Mouse (Mus musculus) liver, embryonic 13.5 days (tissue): Measurements from ENCODE around the gene Gm6614. TPM values are rescaled to one million over a fixed set of nuclear protein-coding genes. Genes with fewer than 3 reads are reported as not detected.

Experiments
- ATAC-seq: fragments of 200-750 bp; cut with Nextera tagmentation; 2 replicates; pipeline ENCODE4 v1.8.0; 2017; ENCODE audit warnings: low read depth, mild to moderate bottlenecking, moderate number of reproducible peaks, moderate library complexity
- DNase-seq: peaks from one replicate; pipeline ENCODE4 v3.0.0; 2022
- H3K27ac ChIP-seq: fragments of 300-500 bp; sonication (generic); 2 replicates; pipeline ENCODE4 v1.5.1; 2015; ENCODE audit warnings: moderate library complexity, mild to moderate bottlenecking, inconsistent platforms
- H3K27me3 ChIP-seq: fragments of 300-500 bp; sonication (generic); 2 replicates; pipeline ENCODE4 v1.6.1; 2015; ENCODE audit warnings: mild to moderate bottlenecking, inconsistent platforms
- H3K36me3 ChIP-seq: fragments of 300-500 bp; sonication (generic); 2 replicates; pipeline ENCODE4 v1.6.1; 2015; ENCODE audit warnings: mild to moderate bottlenecking, inconsistent platforms
- H3K4me1 ChIP-seq: fragments of 300-500 bp; sonication (generic); replicated peaks from 2 replicates; pipeline ENCODE4 v1.6.1; 2015; ENCODE audit warnings: inconsistent platforms
- H3K4me2 ChIP-seq: fragments of 300-500 bp; sonication (generic); 2 replicates; pipeline ENCODE4 v1.6.1; 2015; ENCODE audit warnings: inconsistent platforms, mild to moderate bottlenecking, moderate library complexity
- H3K4me3 ChIP-seq: fragments of 300-500 bp; sonication (generic); replicated peaks from 2 replicates; pipeline ENCODE4 v1.5.1; 2015; ENCODE audit warnings: mild to moderate bottlenecking, inconsistent platforms
- H3K9ac ChIP-seq: fragments of 300-500 bp; sonication (generic); 2 replicates; pipeline ENCODE4 v1.6.1; 2015; ENCODE audit warnings: mild to moderate bottlenecking, inconsistent platforms
- H3K9me3 ChIP-seq: fragments of 300-500 bp; sonication (generic); replicated peaks from 2 replicates; pipeline ENCODE4 v1.6.1; 2016; ENCODE audit warnings: inconsistent platforms
- WGBS: fragments of 180-500 bp; shearing (Covaris S2); methylation state at CpG from one replicate; pipeline ENCODE4 v1.1.7; 2015; ENCODE audit not compliant: insufficient replicate concordance; 5-methylcytosine and 5-hydroxymethylcytosine counted together
- polyA plus RNA-seq: library from polyadenylated mRNA; unstranded; fragments of >200 nt; fragmentation: Nextera tagmentation; extraction: Ambion mirVana; gene quantifications from 2 replicates; pipeline ENCODE4 v1.2.1, GENCODE M21; 2015

Gm6614 gene
- polyA plus RNA-seq, 1 experiment from 2014 or later = not detected

DNA sequence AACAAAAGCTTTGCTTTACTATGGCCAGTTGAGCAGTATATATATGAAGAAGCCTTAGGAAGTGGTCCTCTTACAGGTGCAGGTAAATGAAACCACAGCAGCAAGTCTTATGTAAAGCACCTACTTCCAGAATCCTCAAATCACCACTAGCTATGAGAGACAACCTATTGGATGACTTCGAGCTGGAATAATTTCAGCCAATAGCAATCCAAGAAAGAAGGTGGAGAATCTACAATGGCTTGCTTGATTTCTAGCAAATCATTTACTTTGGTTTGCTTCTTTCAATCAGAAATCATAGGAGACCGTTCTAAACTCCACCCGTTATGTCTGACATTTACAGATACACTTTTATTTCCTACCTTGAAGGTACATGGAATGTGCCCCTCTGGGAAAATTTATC, 49.4 kb downstream of the Gm6614 start:
- 56% methylated on average over 3 of the region's 3 CpGs for WGBS
- no peak for ATAC-seq
- H3K36me3 ChIP-seq = no peaks in the 10 kb centered on the region
- no peaks in the 10 kb centered on the region for H3K27me3 ChIP-seq
- no peak overlapping the region for H3K4me3 ChIP-seq
- H3K9ac ChIP-seq = no peak overlapping the region
- H3K27ac ChIP-seq = no peak overlapping the region; the same call in 1 of the 2 replicates
- H3K9me3 ChIP-seq = no peaks in the 10 kb centered on the region
- no peaks in the 10 kb centered on the region for H3K4me1 ChIP-seq
- no peak overlapping the region for H3K4me2 ChIP-seq
- no peak for DNase-seq

DNA sequence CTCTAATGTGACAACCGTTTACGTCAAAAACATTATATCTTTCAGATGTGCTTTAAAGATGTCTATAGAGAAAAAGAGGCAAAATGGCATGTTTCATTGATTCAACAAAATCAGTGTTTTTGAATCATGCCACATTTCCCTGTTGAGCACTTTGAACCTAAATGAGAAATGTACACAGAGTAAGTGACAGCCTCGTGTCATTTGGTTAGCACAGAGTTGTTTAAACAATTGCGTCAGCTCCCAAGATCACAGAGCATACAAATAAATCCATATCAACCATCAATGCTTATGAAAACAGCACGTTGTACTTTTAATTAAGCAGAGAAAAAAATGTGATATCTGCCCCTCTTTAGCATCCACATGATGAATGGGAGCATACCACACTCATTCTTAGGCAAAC, 50.7 kb downstream of the Gm6614 start:
- Histone ChIP-seq H3K36me3 (no peaks in the 10 kb centered on the region), H3K9ac (no peak overlapping the region), H3K27me3 (no peaks in the 10 kb centered on the region), H3K4me1 (no peaks in the 10 kb centered on the region), H3K27ac (no peak overlapping the region), H3K4me2 (no peak overlapping the region), H3K4me3 (no peak overlapping the region), H3K9me3 (no peaks in the 10 kb centered on the region)
- WGBS = 59% methylated on average over 5 of the region's 5 CpGs
- ATAC-seq (no peak), DNase-seq (no peak)

DNA sequence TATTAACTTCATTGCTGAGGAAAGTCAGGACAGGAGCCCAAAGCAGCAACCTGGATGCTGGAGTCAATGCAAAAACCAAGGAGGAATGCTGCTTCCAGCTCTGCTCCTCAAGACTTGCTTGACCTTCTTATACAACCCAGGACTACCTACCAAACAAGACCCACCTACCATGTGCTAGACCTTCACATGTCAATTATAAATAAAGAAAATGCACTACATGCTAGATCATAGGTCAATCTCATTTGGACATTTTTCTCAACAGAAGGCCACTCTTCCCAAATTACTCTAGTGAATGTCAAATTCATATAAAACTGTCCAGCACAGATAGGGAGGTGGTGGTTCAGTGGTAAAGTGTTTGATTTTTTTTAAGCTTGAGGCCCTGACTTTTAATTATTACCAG, 64.4 kb downstream of the Gm6614 start, which contains the start of gene Slco1a1:
Slco1a1 (minus strand) TSS at position 101 of the 400 bp plus-strand sequence.
- no peaks in the 10 kb centered on the region for H3K4me1 ChIP-seq
- H3K27me3 ChIP-seq = no peaks in the 10 kb centered on the region
- no peak within 1 kb of the TSS for H3K4me3 ChIP-seq
- no peak within 1 kb of the TSS for H3K27ac ChIP-seq
- no peak within 1 kb of the TSS for H3K9ac ChIP-seq
- H3K9me3 ChIP-seq = no peaks in the 10 kb centered on the region
- H3K4me2 ChIP-seq = no peak within 1 kb of the TSS
- no peak for DNase-seq
- H3K36me3 ChIP-seq = no peaks in the 10 kb centered on the region
- ATAC-seq = no peak

DNA sequence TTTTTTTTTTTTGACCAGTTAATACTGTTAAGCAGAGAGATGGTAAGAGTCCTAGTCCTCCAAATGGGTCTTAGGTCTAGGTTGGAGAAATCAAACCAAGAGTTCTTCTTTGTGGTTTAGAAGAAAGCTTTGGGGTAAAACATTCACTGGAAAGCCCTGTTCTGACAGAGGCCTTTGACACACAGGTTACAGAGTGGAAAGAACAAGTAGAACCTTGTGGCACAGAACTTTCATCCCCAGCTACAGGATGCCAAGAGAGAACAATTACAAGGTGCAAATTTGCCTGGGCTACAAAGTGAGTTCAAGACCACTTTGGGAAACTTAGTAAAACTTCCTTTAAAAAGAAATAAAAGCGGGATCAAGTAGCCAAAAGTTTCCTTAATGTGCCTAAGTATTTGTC, 70.8 kb downstream of the Gm6614 start:
- no peaks in the 10 kb centered on the region for H3K36me3 ChIP-seq
- H3K27ac ChIP-seq = no peak overlapping the region
- H3K4me1 ChIP-seq = no peaks in the 10 kb centered on the region
- no peak overlapping the region for H3K9ac ChIP-seq
- 44% methylated on average over 1 of the region's 1 CpGs for WGBS
- no peak overlapping the region for H3K4me2 ChIP-seq
- no peak overlapping the region for H3K4me3 ChIP-seq
- H3K9me3 ChIP-seq = no peaks in the 10 kb centered on the region
- H3K27me3 ChIP-seq = no peaks in the 10 kb centered on the region
- no peak for DNase-seq
- no peak for ATAC-seq

Other genes with a start within 250 kb of the Gm6614 start
- gene Gm5724, start 237.6 kb downstream of the Gm6614 start, polyA plus RNA-seq = not detected in 2 replicates
- gene Slco1a4, start 155.2 kb downstream of the Gm6614 start, polyA plus RNA-seq = not detected in 2 replicates
- gene Slco1a1, start 64.5 kb downstream of the Gm6614 start, polyA plus RNA-seq = not detected in 2 replicates
- not detected in 2 replicates for gene Slco1a6, start 197.1 kb upstream of the Gm6614 start, polyA plus RNA-seq